Mouse (Mus musculus) testis, adult 2 months (tissue): ENCODE measurements around the gene Ppp1r10.

Source experiments
- CTCF ChIP-seq: fragments of 200-500 bp; IDR thresholded peaks from 2 replicates; pipeline ENCODE4 v1.5.1; 2012; ENCODE audit warnings: low read depth, mild to moderate bottlenecking, inconsistent platforms, low read length, moderate library complexity; ENCODE audit not compliant: control insufficient read depth, insufficient read depth, insufficient replicate concordance
- POLR2A ChIP-seq: fragments of 200-500 bp; IDR thresholded peaks from 2 replicates; pipeline ENCODE4 v1.6.1; 2012; ENCODE audit warnings: low read depth, mild to moderate bottlenecking, inconsistent platforms, low read length, moderate library complexity; ENCODE audit not compliant: control insufficient read depth

GRCm38 (mm10) chr17:35873774-35874519, 42.3 kb upstream of the Ppp1r10 start:
- peak; percentile 91 for TF ChIP-seq CTCF
- TF ChIP-seq POLR2A: no peak
